Mouse (Mus musculus) thymus, adult 2 months (tissue): ENCODE measurements around the gene Cenpx.

Experiments
- CTCF ChIP-seq: fragments of 200-500 bp; IDR thresholded peaks from 2 replicates; pipeline ENCODE4 v1.5.1; 2012; ENCODE audit warnings: mild to moderate bottlenecking, control low read depth, low read length, moderate library complexity, borderline replicate concordance; ENCODE audit not compliant: control insufficient read depth, poor library complexity, insufficient read depth; ENCODE audit errors: extremely low read depth
- POLR2A ChIP-seq: fragments of 200-500 bp; IDR thresholded peaks from 2 replicates; pipeline ENCODE4 v1.6.1; 2012; ENCODE audit warnings: mild to moderate bottlenecking, low read length, control low read depth, moderate library complexity; ENCODE audit not compliant: control insufficient read depth, poor library complexity, insufficient read depth; ENCODE audit errors: extremely low read depth

DNA sequence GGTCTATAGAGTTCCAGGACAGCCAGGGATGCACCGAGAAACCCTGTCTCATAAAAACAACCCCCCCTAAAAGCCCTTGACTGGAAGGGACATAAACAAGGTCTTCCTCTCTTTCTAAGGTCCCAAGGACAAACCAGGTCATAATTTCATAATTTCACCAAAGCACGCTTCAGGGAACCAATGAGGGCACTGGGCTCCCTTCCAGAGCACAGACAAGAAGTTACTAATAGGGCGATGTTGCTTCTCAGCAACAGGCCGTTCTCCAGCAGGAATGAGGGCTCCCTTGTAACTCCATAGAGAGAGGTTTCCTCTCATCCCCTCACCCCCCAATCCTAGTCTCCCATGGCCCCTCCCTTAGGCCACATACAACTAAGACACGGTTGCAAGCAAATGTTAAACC is 27.4 kb upstream of the Cenpx start:
- no peak for TF ChIP-seq CTCF
- TF ChIP-seq POLR2A, result no peak
